Mouse (Mus musculus): ENCODE measurements around the gene Nectin1.

The Nectin1 gene

DNA sequence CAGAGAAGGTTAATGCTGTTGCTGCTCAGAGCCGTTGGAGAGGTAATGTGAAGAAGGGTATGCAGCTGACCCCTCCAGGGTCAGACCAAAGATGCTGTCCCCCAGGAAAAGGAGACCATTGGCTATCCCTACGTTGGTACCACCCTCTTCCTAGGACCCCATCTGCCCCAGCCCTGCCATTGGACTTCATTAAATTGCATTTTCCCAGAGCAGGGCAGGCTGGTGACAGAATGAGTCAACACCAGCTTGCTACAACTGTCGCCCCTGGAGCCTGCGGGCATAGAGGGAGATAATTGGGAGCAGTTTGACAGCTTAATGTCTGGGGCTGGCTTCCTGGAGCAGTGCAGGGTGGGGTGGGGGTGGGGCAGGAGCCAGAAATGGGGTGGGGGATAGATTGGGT, 25.0 kb downstream of the Nectin1 start:
- peak; percentile 90 for DNase-seq

DNA sequence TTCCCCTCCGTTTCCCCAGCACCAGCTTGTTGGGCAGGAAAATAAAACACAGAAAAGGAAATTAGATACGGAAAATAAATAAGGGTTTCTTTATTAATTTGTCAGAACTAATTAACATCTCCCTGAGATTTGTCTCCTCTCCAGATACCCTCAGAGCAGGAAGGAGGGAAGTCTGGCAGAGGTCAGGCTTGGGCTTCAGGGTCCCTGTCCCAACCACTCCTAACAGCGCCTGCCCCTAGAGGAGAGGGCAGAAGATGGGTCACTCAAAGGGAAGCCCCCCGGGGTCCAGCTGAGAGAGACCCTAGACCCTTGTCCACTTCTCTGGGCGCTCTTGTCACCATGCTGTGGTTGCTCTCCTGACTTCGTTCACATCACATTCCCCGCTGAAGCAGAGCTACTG, 25.4 kb downstream of the Nectin1 start:
- DNase-seq, result no peak

DNA sequence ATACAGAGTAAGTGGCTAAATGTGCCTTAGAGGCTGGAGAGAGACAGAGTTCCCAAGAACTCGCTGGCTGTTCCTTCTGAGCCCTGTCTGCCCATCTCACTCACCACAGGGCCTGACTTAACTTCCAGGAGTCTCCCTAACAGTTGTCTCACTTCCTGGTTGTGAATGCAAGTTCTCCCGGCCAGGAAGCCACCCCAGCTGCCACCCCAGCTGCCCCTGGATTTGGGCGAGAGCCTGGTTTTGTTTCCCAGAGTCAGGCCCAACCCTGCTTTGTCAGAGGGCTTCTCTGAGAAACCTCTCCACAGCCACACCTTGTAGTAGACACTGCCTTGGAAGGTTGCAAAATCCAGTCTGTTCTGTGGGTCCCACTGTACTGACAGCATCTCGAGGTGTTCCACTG, 26.2 kb downstream of the Nectin1 start:
- DNase-seq, result no peak

DNA sequence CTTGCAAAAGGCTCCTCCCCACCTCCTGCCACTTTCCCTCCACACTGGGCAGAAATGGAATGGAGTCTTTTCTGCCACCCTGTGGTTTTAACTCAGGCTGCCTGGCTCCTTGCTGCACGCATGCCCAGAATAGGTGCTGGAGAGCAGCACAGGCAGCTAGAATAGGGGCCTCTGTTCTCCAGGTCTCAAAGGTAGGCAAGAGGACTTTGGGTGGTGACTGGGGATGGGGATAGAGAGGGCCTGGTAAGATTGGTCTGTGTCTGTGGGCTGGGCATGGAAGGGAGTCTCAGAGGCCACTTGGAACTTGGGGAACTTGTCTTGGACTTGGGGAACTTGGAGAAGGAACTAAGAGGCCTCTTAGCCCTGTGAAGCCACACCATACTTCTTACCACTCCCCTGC, 27.3 kb downstream of the Nectin1 start:
- no peak for DNase-seq

DNA sequence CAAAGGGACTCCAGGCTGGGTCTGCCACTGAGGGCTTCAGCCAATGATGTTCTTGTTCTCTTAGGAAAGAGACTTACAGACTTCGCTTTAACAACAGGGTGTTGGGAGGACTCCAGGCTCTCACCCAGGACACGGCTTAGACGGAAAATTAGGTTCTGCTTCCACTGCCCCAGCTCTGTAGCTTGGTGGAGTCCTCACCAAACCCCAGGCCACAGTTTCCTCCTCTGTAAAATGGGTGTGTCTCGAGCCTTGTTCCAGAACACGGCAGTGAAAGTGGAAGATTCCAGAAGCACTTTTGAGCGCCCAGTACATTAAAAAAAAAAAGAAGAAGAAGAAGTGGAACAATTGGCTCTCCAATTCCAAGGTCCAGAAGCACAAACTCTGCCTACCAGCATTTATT, 28.7 kb downstream of the Nectin1 start:
- DNase-seq, result no peak

DNA sequence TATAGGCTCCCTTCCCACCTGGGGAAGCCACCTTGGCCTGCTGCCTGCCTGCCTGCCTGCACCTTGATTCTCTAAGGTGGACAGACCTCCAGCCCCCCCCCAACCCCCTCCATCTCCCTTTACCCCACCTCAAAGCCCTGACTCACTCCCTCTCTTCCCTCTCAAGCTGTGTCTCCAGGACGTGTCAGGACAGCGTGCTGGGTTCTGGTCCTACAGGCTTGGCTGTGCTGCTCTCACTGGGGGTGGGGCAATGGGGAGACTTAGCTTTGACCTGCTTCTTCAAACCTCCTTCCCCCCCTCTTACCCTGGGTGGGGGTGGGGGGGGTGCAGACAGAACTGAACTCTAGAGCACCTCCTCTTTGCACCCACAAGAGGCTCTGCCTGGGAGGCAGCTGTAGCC, 29.7 kb downstream of the Nectin1 start:
- DNase-seq, result no peak

DNA sequence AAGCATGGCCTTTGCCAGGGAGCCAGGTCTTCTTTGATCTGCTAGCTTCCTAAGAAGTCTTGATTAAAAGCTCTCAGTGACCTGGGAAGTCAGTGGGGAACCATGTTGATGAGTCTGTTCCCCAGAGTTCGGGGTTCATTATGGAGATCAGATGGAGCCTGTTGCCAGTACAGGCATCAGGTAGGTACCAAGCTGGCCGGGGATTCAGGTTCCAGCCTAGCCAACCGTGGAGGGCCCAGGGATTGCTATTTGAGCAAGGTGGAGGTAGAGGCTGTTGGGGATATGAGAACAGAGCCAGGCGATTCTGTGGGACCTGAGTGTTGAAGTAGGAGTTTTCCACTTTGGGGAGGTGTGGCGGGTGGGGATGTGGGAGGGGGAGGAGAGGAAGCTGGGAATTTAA, 30.6 kb downstream of the Nectin1 start:
- DNase-seq, result no peak

DNA sequence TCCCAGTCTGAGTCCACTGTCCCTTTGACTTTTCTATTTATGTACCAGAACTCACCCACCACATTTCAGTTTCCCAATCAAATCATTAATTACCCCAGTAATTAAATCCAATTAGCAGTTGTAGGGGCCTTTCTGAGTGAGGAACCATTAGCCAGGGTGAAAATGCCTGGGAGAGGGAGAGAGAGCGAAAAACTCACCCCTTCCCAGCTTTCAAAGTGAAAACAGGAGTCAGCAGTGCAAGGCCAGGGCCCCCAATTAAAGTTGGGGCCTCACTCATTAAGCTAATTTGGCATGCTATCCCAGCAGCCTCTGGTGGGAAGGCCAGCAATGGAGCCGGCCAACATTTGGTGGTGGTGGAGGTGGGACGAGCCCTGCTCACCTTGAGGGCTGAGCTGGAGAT, 32.4 kb downstream of the Nectin1 start:
- DNase-seq, result peak; percentile 78

DNA sequence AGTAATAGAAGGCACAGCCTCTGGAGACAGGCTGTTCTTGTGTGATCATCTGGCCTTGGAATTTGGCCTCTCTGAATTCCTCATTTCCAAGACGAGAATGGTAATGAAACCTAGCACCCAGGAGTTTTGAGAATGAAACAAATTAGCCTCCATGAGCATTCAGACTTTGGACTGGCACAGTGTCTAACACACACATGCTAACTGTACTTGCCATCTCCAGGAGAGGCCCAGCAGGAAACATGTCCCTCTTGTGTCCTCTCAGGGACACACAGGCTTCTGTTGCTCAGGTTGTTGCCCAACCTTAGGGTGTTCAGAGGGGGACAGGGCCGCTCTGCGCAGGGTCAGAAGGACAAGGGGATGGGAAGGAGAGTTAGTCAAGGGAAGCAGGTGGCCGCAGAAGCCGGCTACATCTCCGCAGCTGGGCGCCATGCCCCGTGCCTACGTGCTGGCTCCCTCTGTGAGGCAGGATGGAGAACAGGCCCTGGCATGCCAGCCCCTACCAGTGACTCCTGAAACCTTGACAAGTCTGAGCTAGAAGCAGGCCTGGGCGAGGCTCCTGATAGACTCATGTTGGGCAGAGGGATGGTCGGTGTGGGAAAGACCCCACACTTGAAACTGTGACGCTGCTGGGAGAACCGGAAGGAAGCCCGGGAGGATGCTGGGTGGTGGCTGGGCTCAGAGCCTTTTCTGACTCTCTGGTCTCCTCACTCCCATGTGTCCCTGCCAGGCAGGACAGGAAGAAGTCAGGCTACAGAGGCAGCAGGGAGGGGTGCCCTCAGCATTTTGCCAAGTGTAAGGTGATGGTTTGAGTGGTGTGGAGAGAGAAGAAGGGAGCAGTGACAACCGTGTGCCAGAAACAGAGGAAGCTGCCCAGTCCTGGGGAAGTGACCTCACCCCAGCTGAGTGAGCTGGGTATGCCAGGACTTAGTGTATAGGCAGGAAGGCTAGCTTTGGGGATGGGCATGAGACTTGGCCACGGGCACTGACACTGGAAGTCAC, 33.9 kb downstream of the Nectin1 start:
- DNase-seq, result no peak

DNA sequence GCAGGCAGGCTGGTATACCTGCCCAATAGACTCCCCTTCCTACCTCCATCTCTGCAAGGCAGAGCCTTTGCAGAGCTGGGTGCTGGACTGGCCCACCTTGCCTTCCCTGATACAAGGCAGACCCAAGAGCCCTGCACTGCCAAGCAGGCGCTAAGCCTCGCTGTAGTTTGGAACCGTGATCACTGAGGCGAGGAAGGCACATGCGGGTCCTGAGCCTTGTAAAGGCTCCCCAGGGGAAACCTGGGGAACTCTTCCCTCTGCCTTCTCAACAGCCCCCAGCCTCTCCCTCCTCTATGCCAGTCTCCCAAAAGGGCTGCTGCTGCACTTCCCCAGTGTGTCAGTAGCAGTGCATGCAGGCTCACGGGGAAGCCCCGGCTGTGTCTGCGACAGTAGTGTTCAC, 37.1 kb downstream of the Nectin1 start:
- no peak for DNase-seq

DNA sequence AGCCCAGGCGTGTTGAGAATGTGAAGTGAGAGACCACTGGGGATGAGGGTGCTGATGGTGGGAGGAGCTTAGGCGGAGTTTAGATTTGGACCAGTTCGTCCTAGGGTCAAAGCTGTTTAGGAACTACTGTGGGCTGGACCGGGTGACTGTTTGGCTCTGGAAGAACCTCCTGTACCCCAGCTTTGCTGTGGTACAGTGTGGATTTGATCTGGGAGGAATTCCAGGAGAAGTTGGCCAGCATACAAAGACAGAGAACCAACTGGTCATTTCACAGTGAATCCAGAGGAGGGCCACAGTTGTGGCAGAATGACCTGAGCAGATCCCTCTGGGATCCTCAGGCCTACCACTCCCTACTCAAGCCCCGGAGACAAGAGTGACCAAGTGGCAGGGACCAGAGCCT, 38.6 kb downstream of the Nectin1 start:
- no peak for DNase-seq

DNA sequence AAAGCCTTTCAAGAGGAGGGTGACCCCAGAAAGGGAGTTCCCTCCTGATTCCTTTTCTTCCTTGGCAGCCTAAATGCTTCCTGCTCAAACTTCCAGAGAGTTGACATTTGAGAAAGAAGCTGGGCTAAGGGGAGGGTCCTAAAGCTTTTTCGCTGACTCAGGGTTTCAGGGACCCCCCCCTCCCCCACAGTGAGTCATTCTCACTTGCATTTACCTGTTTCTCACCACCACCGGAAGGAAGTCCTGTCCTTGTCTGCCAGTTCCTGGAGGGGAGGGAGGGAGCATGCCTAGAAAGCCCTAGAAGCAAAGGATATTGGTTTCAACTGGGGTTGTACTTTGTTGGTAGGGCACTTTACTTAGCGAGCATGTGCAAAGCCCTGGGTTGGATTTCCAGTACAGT, 40.2 kb downstream of the Nectin1 start:
- DNase-seq, result no peak

DNA sequence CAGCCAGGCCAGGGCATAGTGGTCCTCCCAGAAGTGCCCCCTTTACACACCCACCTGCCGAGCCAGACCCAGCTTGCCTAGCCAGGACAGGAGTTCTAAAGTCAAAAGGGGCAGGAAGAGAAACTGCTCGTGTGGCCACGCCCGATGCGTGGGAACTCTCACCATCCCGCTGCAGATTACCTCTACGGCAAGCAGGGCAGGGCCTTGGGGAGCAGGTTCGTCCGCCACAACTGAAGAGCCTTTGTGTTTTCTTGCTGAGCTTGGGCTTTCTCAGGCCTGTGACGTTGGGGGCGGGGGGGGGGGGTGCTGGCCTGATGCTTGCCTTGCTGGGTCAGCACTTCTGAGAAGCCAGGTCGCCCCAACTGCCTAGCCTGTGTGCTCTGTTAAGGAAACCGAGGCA, 41.1 kb downstream of the Nectin1 start:
- DNase-seq, result no peak

DNA sequence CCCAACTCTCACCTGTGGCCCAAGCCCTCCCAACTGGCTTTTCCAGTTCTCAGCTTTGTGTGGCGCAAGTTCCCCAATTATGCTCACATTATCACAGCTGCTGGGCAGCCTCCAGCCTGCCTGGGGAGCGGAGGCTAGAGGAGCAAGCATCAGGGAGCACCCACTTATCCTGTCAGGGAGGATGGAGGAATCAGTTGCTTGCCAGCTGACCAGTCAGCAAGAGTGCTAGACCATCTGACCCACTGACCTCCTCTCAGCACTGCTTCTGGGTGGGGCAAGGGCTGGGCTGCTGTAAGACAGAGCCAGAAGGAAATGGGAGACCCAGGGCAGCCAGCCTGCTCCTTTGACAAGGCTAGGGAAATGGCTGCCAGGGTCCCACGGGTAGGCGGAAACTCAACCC, 43.8 kb downstream of the Nectin1 start:
- DNase-seq, result no peak

DNA sequence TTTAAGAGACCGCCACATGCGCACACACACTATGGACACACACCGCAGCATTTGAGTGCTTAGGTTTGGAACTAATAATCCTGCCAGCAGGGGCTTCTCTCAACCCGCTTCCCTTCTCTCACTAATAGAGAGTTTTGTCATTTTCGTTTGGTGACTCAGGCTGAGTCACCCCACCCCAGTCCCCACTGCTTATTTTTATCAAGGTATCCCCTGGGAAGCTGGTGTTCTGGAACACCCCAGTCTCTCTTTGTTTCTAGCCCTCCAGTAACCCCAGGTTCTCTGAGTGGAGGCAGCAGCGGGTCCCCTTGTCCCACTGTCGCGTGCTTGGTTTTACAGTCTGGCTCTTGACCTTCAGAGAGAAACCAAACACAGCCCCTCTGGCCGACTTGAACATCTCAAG, 48.9 kb downstream of the Nectin1 start:
- no peak for DNase-seq

DNA sequence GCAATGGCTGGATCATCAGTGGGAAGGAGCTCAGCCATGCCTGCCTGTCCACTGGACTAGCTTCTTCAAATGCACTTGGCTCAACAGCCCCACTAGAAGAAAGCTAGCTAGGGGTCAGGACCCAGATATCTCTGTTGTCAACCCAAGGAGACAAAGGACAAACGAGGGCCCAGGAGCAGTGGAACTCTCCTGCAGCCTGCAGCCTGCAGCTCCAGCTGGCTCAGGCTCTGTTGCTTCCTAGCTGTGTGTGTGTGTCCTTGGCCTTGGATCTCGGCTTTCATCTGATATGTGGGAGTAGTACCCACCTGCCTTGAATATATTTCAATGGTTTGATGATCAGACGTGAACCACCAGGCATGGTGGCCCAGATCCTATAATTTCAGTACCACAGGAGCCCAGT, 49.6 kb downstream of the Nectin1 start:
- DNase-seq, result no peak

DNA sequence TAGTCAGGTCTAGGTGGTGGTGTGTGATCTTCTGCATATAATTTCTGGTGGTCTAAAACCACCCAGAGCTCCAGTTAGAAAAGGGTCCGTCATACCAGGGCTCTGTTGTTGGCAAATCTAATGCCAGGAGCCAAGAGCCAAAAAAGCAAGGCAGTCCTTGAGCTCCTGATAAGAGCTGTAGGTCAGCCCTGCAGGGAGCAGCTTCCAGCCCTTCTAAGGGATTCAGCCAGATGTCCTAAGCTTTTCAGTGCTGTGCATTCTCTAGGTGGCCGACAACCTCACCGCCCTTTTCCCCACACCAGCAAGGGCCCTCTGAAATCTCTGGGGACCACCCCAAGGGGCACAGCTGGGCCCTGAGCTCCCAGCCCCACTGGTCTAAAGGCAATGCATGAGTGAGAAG, 52.2 kb downstream of the Nectin1 start:
- DNase-seq, result no peak

DNA sequence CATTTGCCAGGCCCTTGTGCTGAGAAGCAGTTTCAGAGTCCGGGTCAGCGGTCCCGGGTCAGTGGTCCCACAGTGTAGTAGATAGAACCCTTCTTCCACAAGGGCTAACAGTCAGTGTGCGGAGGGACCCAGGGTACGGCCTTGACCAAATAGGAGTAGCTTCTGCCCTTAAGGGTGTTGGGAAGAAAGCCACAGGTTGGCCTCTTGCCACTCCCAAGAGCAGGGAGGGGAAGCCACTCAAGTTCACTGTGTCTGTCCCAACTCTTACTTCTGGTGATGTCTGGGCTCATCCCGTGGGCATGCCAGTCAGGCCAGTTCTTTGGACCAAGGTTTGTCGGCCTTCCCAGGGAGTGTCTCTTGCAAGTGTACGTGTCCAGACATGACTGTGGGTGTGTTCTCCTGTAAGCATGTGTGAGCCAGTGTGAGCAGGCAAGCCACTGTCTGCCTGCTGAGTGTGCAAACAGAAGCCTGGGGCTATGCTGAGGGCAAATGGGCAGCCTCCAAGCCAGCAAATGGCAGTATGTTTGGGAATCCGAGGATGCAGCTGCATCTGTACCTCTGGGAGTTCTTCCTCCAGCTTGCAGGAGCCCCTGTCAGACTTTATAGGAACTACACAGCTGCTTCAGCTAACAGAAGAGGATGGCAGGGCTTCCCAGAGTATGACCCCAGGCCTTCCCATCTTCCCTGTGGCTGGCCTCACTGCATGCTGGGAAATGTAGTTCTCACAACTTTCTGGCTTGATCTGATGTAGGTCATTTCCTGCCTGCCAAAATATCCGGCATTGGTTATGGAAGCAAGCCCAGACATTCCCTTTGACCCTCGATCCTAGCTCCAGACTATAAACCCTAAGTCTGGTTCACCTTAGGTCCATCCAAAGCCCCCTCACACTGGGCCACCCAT, 53.3 kb downstream of the Nectin1 start:
- DNase-seq, result peak; percentile 51

DNA sequence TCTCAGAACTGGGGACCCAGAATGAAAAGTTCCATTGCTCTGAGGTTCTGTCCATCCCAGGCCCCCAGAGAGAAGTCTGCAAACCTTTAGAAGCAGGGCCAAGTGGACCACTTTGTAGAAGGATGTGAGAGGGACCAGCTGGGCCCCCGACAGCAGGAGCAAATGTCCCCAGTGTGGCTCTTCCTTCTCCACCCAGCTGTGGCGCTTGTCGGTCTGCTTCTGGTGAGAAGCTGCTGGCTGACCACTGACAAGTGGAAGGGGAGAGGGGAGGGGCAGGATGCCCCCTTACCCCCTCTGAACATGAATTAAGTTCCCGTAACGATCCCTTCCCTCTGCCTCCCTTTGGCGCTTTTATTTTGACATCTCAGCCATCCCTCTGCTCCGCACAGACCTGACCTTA, 54.0 kb downstream of the Nectin1 start:
- no peak for DNase-seq

DNA sequence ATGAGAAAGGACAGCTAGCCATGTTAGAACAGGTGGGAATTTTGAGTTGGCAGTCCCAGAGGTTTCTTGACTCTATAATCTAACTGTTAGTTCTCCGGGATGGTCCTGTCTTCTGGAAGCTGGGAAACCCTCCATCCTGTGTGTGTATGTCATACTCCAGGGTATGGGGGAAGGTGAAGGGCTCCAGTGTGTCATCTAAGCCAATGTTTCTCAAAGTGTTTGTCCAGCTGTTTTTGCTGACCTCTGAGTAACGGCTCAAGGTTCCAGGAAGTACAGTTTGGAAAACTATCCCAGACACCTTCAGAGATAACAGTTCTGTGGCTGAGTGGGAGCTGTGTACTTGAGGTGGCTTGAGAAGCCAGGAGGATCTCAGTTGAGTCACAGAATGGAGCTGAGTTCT, 56.7 kb downstream of the Nectin1 start:
- DNase-seq, result no peak

DNA sequence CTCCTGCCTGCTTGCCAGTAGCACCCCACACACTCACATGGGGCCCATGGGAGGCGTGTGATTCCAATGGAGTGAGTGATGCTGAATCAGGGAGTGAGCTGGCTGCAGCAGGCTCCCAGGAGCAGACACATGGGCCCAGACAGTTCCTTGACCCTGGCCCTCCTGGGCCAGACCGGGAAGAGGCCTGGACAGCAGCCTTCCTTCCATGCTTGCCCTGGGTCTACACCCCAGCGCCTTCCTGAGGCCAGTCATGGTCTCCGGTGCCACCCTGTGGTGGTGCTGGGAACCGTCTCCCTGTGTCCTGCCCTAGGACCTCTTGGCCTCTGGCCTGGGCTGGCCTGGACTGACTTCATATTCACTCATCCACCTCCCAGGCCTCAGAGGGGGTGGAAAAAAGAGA, 58.1 kb downstream of the Nectin1 start:
- peak; percentile 74 for DNase-seq

DNA sequence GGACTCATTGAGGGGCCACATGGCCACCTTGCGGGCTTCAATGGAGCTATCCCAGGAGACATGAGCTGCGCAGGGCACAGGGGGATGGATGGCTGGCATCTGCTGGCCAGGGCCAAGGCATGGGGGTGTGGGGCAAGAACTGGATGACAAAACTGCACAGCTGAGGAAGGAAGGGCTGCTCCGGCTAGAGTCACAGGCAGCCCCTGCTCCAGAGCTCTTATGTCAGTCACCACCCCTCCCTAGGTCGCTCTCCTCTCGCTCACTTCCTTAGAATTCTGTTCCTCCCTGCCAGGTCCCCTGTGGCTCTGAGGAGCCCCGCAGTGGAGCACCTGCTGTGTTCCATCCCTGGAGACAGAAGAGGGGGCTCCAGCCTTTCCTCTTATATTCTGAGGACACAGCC, 63.8 kb downstream of the Nectin1 start:
- DNase-seq, result no peak

DNA sequence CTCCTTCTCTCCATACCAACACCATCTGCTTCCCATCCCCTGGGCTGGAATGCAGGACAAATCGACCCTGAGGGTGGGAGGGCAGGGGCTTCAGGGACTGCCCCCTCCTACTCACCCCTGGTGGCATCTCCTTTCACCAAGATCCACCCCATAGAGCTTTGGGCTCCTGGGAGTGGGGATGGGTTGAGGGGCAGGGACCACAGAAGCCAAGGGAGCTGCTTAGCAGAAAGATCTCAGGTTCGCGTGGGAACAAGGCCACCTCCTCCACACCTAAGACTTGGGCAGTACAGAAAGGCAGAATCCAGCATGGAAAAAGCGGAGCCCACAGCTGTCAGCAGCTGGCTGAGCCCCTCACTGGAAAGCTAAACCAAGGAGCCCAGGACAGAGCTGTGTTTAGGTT, 64.3 kb downstream of the Nectin1 start:
- no peak for DNase-seq

DNA sequence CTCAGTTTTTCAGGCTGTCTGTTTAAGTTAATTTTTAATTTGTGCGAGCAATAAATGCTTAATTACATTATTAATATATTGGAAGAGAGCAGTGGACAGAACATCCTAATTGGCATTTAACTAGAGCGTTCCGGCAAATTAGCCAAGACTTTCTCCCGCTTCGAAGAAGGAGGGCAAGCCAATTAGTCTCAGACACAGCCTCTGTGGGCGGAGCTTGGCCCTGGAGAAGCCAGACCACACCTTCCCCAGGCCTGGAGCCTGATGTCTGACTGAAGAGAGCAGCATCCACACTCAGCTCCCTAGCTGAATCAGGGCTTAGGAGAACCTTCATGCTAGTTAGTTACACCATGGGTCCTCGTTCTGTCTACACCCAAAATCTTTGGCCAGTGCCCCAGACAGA, 64.8 kb downstream of the Nectin1 start:
- peak; percentile 87 for DNase-seq

Measured in retina, postnatal 1 day (tissue).